Mouse (Mus musculus) olfactory bulb, adult 2 months (tissue): ENCODE measurements at regions not wholly inside any gene's neighbourhood (a gene's known extent, or its start where the extent isn't known, plus 50 kb on each side); places are given as distances from the start of the nearest gene placed in this dataset.

ENCODE experiments used
- CTCF ChIP-seq: fragments of 200-500 bp; IDR thresholded peaks from 2 replicates; pipeline ENCODE4 v1.5.1; 2012; ENCODE audit warnings: low read depth, mild to moderate bottlenecking, low read length, moderate library complexity; ENCODE audit not compliant: insufficient read depth
- POLR2A ChIP-seq: fragments of 200-500 bp; IDR thresholded peaks from 2 replicates; pipeline ENCODE4 v1.6.1; 2012; ENCODE audit warnings: mild to moderate bottlenecking, low read depth, low read length, moderate library complexity; ENCODE audit not compliant: insufficient read depth

GRCm38 (mm10) chr1:120930141-120930540, 327.9 kb downstream of the En1 start:
- TF ChIP-seq POLR2A (no peak), CTCF (no peak)
